Mouse (Mus musculus): ENCODE measurements around the gene Galnt10.

Gene Galnt10

DNA sequence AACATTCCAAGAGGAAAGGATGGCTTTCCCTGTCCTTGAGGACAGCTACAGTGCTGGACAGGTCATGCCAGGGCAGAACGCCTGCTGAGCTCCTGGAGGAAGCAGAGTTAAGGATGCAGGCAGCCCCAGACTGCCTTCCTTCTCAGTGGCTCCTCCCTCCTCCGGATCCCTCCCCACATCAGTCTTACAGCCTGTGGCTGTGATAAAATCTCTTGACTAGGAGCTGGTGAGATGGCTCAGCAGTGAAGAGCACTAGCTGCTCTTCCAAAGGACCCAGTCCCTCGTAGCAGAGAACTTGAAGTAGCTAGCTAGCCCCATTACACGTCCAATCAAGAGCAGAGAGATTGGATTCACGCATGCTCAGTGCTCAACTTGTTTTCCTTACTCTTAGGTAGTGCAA, 15.6 kb downstream of the Galnt10 start:
- peak; percentile 47 to 63 for DNase-seq

DNA sequence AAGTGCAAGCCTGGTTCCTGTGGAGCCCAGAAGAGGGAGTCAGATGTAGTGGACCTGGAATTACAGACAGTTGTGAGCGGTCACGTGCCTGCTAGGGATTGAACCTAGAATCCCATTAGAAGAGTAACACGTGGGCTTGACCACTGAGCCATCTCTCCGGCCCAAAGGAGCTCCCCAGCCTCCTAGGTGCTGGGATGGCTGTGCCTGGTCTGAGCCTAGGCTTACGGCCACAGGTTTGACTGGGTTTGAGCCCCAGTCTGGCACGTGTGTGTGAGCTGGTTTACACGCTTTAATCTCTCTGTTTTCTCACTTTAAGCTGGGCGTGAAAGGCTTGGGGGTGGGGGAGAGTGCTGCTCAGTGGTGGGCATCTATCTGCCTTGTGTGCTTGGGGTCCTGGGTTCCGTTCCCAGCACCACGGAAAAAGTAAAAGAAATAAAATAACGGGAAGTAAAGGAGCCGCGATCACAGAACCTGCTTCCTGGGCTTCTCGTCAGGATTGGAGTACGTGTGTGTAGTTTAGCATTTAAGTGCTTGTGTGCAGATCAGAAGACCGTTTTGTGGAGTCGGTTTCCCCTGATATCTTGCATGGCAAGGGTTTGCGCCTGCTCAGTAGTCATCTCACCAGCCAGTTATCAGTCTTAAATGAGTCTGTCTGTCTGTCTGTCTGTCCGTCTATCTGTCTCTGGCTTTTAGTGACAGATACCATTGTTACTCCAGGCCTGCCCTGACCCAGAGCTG, 16.4 kb downstream of the Galnt10 start:
- peak in 1 of 2 experiments; percentile 8 for DNase-seq

DNA sequence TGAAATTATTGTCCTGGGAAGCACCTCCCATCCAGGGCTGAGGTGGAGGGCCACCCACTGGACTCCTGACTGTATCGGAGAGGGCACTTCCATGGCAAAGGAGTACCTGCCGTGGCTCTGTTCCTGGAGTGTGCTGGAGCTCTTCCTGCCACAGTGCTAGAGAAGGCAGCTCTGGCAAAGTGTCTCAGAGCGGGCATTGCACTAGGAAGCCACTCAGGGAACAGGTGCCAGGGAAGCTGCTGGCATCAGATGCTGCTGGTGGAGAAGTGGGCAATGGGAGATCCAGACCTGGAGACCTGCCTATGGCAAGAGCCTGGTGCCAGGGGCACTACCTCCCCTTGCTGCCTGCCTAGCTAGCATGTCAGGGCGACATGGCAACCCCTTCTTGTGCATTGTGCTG, 17.0 kb downstream of the Galnt10 start:
- DNase-seq, result peak in 1 of 2 experiments; percentile 3

DNA sequence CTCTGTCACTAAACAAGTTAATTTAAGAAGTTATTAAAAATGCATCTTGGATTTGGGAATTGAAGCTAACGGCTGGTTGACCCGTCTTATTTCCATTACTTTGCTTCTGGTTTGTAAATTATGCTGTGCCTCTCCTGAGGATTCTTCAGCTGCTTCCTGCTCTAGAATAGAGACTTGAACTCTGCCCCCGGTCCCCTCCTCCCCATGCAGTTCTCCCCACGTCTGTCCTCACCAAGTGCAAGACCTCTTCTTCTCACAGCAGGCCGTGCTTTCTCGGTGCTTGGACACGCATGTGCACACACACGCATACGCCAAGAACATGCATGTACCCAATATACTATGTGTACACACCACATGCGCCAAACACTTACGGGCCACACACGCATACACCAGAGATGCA, 18.0 kb downstream of the Galnt10 start:
- DNase-seq, result no peak

DNA sequence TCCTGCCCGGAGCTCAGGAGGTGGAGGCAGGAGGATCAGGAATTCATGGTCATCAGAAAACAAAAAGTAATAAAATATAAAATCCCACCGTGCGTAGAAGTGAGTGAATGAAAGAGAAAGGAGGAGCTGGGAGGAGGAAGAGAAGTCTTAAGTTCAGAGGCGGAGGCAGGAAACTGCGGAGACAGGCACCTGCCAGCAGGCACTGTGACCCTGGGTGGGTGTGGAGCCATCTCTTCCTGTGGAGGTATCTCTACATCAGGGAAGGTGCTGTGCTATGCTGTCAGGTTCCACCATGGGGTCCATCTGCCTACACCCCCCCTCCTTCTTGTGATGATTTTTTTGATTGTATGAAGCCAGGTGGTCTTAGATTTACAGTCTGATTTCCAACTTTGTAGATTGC, 19.5 kb downstream of the Galnt10 start:
- DNase-seq, result peak; percentile 59 to 77

DNA sequence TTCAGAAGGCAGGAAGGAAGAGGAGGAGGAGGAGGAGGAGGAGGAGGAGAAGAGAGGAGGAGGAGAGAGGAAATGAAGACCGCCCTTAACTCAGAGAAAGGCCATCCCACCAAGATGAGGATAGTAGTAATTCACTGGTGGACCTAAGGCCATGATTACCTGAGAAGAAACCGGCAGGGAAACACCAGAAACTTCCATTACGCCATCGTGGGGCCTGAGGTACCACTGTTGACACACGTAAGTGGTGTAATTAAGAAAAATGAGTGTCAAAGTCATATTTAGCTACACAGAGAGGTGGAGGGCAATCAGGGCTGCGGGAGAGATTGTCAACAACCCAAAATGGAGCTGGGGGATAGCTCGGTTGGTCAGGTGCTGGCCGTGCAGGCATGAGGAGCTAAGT, 23.0 kb downstream of the Galnt10 start:
- DNase-seq, result no peak

DNA sequence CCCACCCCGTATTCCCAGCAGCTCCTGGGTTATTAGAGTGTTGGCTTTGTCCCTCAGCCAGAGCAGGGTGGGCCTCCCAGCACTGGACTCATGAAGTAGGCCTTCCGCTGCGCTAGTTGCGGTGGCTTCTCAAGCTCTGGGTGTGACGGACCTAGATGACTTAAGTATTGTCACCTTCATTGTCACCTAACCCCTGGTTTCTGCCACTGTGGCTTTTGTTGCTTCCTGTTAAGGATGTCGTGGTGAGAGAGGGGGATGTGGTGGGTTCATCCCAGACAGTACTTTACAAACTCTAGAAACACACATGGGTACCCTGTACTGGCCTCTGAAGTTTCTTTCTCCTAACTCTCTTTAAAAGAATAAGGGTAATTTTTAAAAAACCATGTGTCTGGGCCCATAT, 24.3 kb downstream of the Galnt10 start:
- DNase-seq, result peak; percentile 46 to 61

DNA sequence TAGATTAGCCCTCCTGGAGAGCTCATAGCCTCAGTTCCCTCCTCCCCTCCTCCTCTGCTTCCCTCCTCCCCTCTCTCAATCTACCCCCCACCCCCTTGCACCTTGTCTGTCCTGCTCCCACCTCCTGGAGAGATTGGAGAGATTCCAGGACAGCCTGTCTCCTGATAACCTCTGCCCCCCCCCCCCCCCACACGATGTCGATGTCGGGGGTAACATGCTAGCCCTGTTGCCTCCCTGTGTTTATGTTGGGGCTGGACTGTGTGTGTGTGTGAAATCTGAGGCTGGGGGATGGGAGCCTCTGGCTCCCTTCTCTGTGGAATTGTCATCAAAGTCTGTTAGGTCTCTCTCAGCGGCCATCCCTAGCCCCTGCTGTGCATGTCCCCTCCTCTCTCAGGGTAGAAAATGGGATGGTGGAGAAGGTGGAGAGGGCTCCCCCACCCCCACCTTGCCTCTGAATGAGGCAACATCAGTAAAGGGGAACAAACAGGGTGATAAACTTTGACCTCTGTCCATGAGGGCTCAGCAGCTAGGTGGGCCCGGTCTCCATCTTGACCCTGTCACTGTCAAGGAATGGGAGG, 26.0 kb downstream of the Galnt10 start:
- no peak for DNase-seq

DNA sequence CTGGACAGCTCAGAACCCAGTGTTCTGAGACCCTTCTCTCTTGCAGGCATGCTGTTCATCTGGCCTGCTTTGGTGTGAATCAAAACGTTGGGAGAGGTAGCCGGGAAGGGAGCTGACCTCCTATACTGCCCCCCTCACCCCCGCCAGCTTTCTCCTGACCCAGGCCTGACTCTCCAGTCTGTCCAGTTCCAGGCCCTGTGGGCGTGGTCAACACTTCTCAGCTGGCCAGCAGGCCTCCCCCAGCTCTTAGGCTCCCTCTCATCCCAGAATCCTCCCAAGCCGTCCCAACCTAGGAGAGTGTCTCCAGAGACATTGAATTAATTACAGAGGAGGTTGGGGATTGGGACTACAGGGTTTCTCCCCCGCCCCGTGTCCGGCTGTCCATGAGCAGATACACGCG, 26.6 kb downstream of the Galnt10 start:
- DNase-seq, result no peak

DNA sequence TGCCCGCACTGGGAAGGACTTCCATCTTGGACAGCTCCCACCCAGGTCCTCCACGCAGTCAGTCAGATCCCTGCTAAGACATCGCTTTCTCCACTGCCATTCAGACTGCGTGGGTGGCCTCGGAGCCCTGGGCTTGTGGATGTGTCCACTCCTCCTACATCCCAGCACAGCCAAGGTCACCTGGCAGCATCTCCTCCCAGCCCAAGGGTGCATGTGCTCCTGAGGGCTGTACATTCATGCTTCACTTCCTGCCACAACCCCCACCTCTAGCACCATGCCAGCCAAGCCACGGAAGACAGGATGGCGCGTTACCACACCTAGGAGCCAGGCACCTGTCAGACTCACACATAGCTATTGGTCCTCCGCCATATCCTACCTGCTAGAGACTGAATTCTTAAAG, 27.8 kb downstream of the Galnt10 start:
- peak; percentile 56 to 76 for DNase-seq

DNA sequence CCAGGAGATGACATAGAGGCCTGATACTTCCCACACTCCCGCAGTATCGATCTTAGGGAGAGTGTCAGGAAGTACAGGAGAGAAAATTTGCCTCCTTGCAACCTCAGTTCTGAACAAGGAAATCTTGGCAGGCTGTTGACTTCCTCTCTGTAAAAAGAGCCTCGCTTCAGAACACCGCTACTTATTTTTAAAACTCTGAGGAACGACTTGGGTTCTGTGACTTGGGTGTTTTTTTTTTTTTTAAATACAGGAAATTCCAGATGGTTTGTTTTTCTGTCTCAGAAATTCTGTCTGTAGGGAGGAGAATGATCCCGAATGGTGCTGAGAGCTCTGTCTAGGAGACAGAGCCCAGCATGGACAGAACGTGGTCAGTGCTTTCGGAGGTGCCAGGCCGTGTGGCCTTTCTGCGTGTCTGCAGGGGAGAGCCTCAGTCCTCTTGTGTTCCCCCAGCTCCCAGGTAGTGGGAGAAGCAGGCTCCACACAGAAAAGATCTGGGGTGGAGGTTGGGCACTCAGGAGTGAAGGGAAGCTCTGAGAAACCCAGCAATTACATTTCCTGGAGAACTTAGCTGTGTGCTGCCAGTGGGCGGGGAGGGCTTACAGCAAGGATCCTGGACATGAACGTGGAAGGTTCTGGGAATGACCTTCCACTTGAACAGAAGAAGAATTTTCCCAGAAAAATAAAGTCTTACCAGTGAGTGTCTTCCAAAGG, 28.9 kb downstream of the Galnt10 start:
- DNase-seq, result no peak

DNA sequence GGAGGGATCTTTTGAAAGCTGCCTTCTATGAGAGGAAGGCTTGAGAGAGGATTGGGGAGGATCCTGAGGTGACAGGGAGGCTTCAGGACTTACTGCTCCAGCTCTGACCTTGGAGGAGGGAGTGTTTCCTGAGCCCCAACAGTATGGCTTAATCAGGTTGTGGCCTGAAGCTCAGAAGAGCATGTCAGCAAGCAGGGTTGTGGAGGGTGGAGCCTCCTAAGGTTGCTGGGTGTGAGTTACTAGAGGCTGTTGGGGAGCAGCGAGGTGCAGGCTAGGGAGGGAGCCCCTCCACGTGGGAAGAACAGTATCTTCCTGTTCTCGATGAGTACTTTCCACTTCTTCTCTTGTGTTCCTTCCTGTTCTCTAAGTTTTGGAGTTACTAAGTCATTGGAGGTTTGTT, 32.0 kb downstream of the Galnt10 start:
- no peak for DNase-seq

DNA sequence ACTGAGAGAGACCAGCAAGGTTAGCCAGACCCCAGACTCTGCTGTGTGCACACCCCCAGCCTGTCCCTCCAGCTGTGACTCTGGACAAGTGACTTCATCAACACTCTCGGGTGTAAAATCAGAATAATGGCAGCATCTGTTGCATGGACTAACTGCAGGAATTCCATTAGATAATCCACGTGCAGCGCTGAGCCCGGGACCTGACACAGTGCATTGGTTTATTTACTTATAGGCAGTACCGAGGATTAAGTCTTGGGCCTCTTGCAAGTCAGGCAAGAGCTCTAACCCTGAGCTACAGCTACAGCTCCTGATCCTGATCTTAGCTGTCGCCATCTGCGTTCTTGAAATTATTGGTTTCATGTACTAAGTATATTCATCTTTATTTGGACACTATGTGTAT, 37.3 kb downstream of the Galnt10 start:
- DNase-seq, result no peak

DNA sequence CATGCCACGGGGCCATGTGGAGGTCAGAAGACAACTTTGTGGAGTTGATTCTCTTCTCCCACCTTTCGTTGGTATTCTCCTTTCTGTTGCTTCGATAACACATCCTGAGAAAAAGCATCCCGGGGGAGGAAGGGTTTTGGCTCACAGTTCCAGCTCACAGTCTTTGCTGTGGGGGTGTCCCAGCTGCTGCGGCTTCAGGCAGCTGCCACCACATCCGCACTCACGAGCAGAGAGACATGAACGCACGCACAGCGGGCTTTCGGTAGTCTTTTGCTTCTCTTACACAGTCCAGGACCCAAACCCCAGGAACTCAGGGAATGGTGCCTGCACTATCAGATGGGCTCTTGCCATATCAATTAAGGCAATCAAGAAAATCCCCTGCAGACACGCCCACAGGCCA, 37.9 kb downstream of the Galnt10 start:
- peak; percentile 42 to 59 for DNase-seq

DNA sequence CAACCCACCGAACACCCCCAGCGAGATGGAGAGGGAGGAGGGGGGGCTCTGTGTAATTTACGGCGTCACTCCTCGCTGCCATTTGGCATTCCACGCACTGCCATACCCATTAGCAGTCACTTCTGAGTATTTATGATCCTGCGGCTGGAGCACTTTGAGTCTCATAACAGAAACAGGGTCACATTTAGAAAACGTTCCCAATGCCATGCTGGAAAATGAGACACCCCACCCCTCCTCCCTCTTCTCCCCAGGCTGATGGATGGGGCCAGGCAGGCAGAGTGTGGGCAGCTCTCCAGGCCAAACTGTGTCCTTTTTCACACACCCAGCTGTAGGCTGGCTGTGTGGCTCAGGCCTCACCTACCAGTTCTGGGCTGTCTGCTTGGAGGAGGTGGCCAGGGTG, 38.7 kb downstream of the Galnt10 start:
- DNase-seq, result no peak

DNA sequence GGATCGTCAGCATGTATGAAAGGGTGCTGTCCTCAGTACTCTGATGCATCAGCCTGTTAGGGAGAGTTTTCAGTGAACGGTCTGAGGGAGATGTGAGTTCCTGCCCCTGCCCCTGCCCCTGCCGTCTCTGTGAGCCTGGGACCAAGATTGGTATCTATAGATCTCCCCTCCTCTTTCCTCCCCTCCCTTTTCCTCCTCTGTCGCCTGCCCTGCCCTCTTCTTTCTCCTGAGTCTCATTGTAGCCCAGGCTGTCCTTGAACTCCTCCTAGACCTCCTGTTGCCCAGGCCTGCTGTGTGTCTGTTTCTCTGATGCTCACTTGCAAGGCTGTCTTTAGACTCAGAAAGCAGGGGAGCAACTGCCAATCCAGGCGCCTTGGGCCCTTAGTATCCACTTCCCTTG, 39.6 kb downstream of the Galnt10 start:
- DNase-seq, result no peak

DNA sequence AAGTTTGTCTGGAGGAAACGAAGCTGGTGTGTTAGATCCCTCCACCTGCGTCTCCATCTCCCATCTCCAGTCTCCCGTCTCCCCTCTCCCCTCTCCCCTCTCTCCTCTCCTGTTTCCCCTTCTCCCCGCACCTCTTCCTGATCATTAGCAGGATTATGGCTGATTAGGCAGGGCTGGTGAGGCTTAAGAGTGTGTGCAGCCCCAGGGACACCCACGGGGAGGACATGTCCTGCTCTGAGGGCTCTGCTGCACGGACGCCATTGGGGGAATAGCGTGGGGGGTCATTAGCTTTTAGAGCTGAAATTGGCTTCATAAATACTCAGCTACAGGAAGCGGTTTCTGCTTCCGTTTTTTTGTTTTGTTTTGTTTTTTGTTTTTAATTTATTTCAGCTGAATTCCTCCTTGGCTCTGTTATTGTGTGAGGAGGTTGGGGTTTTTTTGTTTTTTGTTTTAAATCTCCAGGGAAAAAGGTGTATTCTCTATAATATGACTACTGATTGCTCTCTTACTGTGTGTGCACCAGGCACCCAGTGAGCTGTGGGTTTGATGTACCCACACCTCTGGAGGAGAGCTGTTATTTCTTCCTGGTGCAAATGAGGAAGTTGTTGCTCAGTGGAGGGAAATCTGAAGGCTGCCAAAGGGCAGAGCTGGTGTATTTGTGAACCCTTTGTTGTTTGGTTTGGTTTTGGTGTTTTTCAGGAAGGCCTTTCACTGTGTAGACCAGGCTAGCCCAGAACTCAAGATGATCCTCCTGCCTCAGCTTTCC, 40.6 kb downstream of the Galnt10 start:
- DNase-seq, result no peak

DNA sequence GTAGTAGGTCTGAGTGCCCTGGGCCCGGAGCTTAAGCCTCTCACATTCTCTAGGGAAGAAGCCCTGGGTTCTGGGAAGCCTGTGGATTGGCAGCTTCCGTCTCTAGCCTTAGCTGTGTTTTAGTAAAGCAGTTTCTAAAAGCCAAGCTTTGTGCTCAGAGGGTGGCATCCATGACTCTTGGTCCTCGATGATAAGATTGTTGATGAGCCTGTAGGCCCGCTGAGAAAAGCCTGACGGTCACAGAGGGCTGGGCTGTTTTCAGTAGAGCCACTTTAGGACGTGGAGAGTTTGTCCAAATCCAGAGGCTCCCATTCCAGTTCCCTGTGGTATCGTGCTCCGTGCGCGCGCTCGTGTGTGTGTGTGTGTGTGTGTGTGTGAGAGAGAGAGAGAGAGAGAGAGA, 41.6 kb downstream of the Galnt10 start:
- no peak for DNase-seq

DNA sequence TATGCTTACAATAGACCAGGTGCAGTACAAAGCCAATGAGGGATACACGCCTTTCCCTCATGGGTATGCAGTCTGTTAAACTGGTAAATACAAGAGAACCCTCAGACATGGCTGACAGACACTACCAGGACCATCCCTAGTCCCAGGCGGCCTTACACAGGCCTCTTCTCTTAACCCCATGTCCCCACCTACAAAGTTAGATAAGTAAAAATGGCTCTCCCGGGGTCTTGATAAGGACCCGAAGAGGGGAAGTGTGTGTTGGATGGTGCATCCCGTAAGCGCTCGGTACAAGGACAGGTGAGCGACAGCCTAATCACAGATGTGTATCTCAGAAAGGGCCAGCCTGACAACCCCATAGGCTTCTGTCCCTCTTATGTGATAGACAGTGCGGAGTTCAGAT, 42.0 kb downstream of the Galnt10 start:
- DNase-seq, result no peak

DNA sequence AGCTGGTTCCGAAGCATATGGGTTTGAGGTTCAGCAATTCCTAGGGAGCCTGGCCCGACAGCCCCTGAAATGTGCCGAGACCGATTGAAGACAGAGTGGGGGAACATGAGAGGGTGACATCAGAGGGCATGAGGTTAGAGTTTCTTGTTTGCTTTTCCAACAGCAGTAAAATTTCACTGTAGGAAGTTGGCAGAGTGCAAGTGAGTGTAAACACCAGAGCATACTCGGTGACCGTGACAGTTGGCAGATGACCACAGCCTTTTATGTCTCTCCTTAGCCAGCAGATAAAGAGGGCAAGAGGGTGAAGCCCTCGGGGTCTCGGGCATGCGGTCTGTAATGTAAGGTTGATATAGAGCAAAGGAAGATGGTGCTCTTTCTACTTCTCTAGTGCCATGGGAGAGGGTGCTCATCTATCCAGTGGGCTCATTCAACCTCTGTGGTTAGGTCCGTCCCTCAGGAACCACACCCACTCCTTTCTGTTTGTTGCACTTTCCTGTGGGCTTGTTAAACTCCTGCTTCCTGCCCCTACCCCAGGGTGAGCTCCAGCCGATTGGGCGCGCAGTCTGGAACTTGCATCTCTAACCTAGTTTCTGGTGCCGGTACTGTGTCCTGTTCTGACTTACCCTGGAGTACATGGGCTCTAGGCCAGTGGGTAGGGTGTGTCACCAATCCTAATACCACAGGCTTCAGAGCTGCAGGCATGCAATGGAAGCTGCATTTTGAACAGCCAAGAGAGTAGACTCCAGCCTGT, 43.1 kb downstream of the Galnt10 start:
- no peak for DNase-seq

DNA sequence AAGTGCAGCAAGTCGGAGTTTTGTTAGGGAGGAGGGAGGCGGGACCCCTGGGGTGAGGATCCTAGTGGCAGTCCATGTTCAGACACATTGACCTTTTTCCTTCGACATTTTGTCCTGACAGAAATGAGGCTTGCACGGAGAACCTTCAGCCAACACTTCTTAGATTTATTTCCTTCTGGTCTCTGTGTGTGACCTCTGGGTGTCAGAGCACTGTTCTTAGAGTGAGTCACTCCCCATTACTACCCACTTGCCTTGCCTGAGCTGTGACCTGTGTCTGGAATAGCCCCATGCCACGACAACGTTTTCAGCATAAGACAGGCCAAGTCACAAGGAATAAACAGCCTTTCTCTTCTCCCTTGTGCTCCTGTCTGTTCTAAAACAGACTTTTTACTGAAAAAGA, 44.6 kb downstream of the Galnt10 start:
- no peak for DNase-seq

DNA sequence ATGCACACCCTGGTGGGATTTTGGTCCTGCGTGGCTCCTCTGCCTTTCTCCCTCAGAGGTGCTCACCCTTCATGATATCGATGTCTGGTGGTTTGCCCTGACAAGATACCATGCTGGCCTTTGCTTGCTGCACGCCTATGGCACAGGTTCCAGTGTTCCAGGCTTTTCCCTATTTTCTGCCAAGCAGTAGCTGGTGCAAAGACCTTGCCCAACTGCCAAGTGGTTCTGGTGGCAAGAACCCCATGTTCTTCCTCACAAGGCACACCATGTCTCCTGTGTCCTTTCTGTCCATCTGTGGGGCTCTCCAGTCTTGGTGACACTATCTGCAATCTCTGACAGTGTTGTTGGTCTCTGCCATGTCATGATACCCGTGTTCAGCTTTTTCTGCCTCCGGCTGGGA, 45.6 kb downstream of the Galnt10 start:
- DNase-seq, result no peak

DNA sequence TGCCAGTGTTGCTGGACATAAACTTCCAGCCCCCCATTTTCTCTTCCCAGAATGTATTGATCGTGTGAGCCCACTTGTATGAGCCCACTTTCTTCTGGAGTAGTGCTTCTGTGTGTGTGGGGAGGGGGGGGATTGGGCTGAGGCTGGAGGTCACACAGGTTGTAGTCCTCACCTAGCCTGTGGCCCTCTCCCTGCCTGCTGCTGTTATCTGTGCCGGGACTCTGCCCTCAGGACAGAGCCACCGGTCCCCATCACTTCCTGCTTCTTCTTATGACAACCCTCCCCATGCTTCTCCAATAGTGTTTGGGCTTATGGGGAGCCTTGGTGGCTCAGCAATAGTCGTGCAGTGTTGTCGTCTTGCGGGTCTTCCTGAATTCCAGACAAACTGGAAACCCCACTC, 46.7 kb downstream of the Galnt10 start:
- no peak for DNase-seq
